Mouse (Mus musculus): ENCODE data around the gene Exoc3l4. TPM values are rescaled to one million over a fixed set of nuclear protein-coding genes. Genes with fewer than 3 reads are reported as not detected.

The Exoc3l4 gene
- polyA plus RNA-seq, 1 experiment = 42.9 TPM

GRCm38 (mm10) chr12:111478924-111479323 lies 62.1 kb downstream of the Exoc3l4 start:
- 71% methylated on average over 5 of the region's 5 CpGs for WGBS
- no peak for TF ChIP-seq CTCF (conservative IDR thresholded peaks at IDR 0.05; ENCODE audit: insufficient read depth, insufficient read length, low read depth, low read length)
- TF ChIP-seq POLR2A (IDR thresholded peaks at IDR 0.05; ENCODE audit: low read depth, low read length) = no peak

GRCm38 (mm10) chr12:111479917-111480316 lies 63.1 kb downstream of the Exoc3l4 start:
- DNase-seq = peak; percentile 57
- Histone ChIP-seq H3K4me3 (ENCODE audit: insufficient read depth, low read depth, low read length) (no peak overlapping the region), H3K4me1 (ENCODE audit: control insufficient read depth, insufficient read depth, low read length) (peaks cover 4% of the 10 kb centered on the region; the same call in 1 of the 2 replicates), H3K27ac (ENCODE audit: insufficient read depth, low read depth, low read length) (no peak overlapping the region), H3K27me3 (replicated peaks; ENCODE audit: control insufficient read depth, insufficient read depth, low read length) (no peaks in the 10 kb centered on the region), H3K36me3 (ENCODE audit: control insufficient read depth, insufficient read depth, low read length) (no peaks in the 10 kb centered on the region)
- peak; percentile 63 for TF ChIP-seq CTCF (conservative IDR thresholded peaks at IDR 0.05; ENCODE audit: insufficient read depth, insufficient read length, low read depth, low read length)
- no peak for TF ChIP-seq POLR2A (IDR thresholded peaks at IDR 0.05; ENCODE audit: low read depth, low read length)
- 83% methylated on average over 2 of the region's 2 CpGs for WGBS

More at GRCm38 (mm10) chr12:111478924-111479323, 62.1 kb downstream of the Exoc3l4 start:
- Histone ChIP-seq H3K4me1 (ENCODE audit: control insufficient read depth, insufficient read depth, low read length) (peaks cover 4% of the 10 kb centered on the region; the same call in 1 of the 2 replicates), H3K27me3 (replicated peaks; ENCODE audit: control insufficient read depth, insufficient read depth, low read length) (no peaks in the 10 kb centered on the region), H3K27ac (ENCODE audit: insufficient read depth, low read depth, low read length) (no peak overlapping the region), H3K36me3 (ENCODE audit: control insufficient read depth, insufficient read depth, low read length) (no peaks in the 10 kb centered on the region), H3K4me3 (ENCODE audit: insufficient read depth, low read depth, low read length) (no peak overlapping the region)
- no peak for DNase-seq

Other genes starting within 250 kb of the Exoc3l4 start
- gene 4930595D18Rik, start 232.5 kb upstream of the Exoc3l4 start, polyA plus RNA-seq (2012; rRNA removed) = not detected in 2 replicates
- gene Amn, start 145.9 kb upstream of the Exoc3l4 start, polyA plus RNA-seq (2012; rRNA removed) = 194 and 273 TPM in 2 replicates
- gene Cdc42bpb, start 39.3 kb upstream of the Exoc3l4 start, polyA plus RNA-seq (2012; rRNA removed) = 164 and 208 TPM in 2 replicates
- 0.13 and 0.15 TPM in 2 replicates for gene Lbhd2, start 10.2 kb upstream of the Exoc3l4 start, polyA plus RNA-seq (2012; rRNA removed)
- 48.5 and 56.2 TPM in 2 replicates for gene Tnfaip2, start 25.5 kb downstream of the Exoc3l4 start, polyA plus RNA-seq (2012; rRNA removed)
- 2.8 and 4.3 TPM in 2 replicates for gene Gm266, start 68.8 kb downstream of the Exoc3l4 start, polyA plus RNA-seq (2012; rRNA removed)
- gene Eif5, start 121.0 kb downstream of the Exoc3l4 start, polyA plus RNA-seq (2012; rRNA removed) = 90.3 and 91.1 TPM in 2 replicates
- gene Mark3, start 157.5 kb downstream of the Exoc3l4 start, polyA plus RNA-seq (2012; rRNA removed) = 33.7 and 37.4 TPM in 2 replicates

Data from kidney, adult 2 months (tissue).